Mouse (Mus musculus) lung, embryonic 14.5 days (tissue): ENCODE results near the gene Klri1. TPM values are rescaled to one million over a fixed set of nuclear protein-coding genes. Genes with fewer than 3 reads are reported as not detected.

Experiments used
- ATAC-seq: fragments of 200-750 bp; cut with Nextera tagmentation; 2 replicates; pipeline ENCODE4 v1.8.0; 2017; ENCODE audit warnings: mild to moderate bottlenecking, moderate TSS enrichment, moderate library complexity; ENCODE audit not compliant: insufficient read depth
- DNase-seq: peaks from one replicate; pipeline ENCODE4 v3.0.0-alpha.2; 2015
- H3K27ac ChIP-seq: fragments of 300-500 bp; sonication (generic); 2 replicates; pipeline ENCODE4 v1.5.1; 2014; ENCODE audit warnings: low read depth, mild to moderate bottlenecking, moderate library complexity
- H3K27me3 ChIP-seq: fragments of 300-500 bp; sonication (generic); 2 replicates; pipeline ENCODE4 v1.6.1; 2014; ENCODE audit warnings: low read length, control low read depth; ENCODE audit not compliant: insufficient read depth
- H3K36me3 ChIP-seq: fragments of 300-500 bp; sonication (generic); 2 replicates; pipeline ENCODE4 v1.6.1; 2014; ENCODE audit warnings: control low read depth; ENCODE audit not compliant: insufficient read depth
- H3K4me1 ChIP-seq: fragments of 300-500 bp; sonication (generic); 2 replicates; pipeline ENCODE4 v1.6.1; 2014; ENCODE audit warnings: antibody characterized with exemption, control low read depth; ENCODE audit not compliant: insufficient read depth
- H3K4me2 ChIP-seq: fragments of 300-500 bp; sonication (generic); 2 replicates; pipeline ENCODE4 v1.6.1; 2014; ENCODE audit warnings: mild to moderate bottlenecking
- H3K4me3 ChIP-seq: fragments of 300-500 bp; sonication (generic); 2 replicates; pipeline ENCODE4 v1.5.1; 2014; ENCODE audit warnings: low read depth, low read length
- H3K9ac ChIP-seq: fragments of 300-500 bp; sonication (generic); 2 replicates; pipeline ENCODE4 v1.6.1; 2014
- H3K9me3 ChIP-seq: fragments of 300-500 bp; sonication (generic); 2 replicates; pipeline ENCODE4 v1.6.1; 2016; ENCODE audit warnings: low read depth, low read length, control low read depth
- CTCF ChIP-seq: IDR thresholded peaks from 2 replicates; pipeline ENCODE4 v1.5.1; 2016; ENCODE audit warnings: antibody characterized with exemption, low read depth
- WGBS: fragments of 180-500 bp; shearing (Covaris S2); extraction: QIAGEN DNeasy Blood & Tissue Kit; methylation state at CpG from one replicate; pipeline ENCODE4 v1.1.7; 2014; 5-methylcytosine and 5-hydroxymethylcytosine counted together
- polyA plus RNA-seq: library from polyadenylated mRNA; unstranded; fragments of >200 nt; fragmentation: Nextera tagmentation; extraction: Ambion mirVana; gene quantifications from 2 replicates; pipeline ENCODE4 v1.2.1, GENCODE M21; 2014

The Klri1 gene
- polyA plus RNA-seq: not detected in 2 replicates

- H3K36me3 ChIP-seq: no peaks in the 10 kb centered on the region
- no peak for DNase-seq
- H3K27ac ChIP-seq: no peak within 1 kb of the TSS
- H3K4me2 ChIP-seq: no peak within 1 kb of the TSS
- no peak for ATAC-seq
- no peaks in the 10 kb centered on the region for H3K4me1 ChIP-seq
- no peaks in the 10 kb centered on the region for H3K9me3 ChIP-seq
- H3K27me3 ChIP-seq: no peaks in the 10 kb centered on the region
- H3K9ac ChIP-seq: no peak within 1 kb of the TSS
- no peak for TF ChIP-seq CTCF
- 88% methylated on average over 4 of the region's 4 CpGs for WGBS
- H3K4me3 ChIP-seq: no peak within 1 kb of the TSS
Observed at GRCm38 (mm10) chr6:129717032-129717431, at the start of gene Klri1. TSS of gene Klri1 (minus strand) at chr6:129717132.

GRCm38 (mm10) chr6:129747654-129748032, 30.7 kb upstream of the Klri1 start:
- 76% methylated on average over 3 of the region's 3 CpGs for WGBS
- H3K9me3 ChIP-seq: no peaks in the 10 kb centered on the region
- ATAC-seq (no peak), DNase-seq (no peak)
- no peak overlapping the region for H3K27ac ChIP-seq
- no peak overlapping the region for H3K4me3 ChIP-seq
- no peaks in the 10 kb centered on the region for H3K36me3 ChIP-seq
- H3K9ac ChIP-seq: no peak overlapping the region
- no peaks in the 10 kb centered on the region for H3K4me1 ChIP-seq
- no peaks in the 10 kb centered on the region for H3K27me3 ChIP-seq
- TF ChIP-seq CTCF: no peak
- no peak overlapping the region for H3K4me2 ChIP-seq

DNA sequence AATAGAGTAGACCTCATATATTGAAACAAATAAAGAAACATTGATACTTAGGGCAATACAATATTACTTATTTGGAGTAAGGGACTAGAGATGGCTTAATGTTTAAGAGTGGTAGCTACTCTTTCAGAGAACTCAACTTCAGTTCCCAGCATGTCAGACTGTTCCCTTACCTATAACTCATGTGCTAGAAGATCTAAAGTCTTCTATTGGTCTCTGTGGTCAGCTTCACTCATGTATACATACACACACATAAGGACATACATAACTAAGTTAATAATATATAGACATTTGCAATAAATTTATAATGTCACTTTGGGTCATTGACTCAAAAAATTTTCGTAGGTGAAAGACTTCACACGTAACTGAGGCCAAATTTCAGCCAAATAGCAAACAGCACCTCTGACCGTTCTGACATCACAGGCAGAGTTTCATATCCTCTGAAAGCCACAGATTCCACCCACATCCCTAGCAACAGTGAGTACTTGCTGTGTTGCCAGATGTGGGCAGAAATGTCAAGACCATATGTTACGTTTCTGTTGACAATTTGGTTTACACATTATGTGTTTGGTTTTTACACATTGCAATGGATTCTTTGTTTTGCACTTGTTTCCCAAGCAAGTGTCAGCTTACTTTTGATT, 30.2 kb upstream of the Klri1 start:
- no peak overlapping the region for H3K9ac ChIP-seq
- whole genome bisulfite sequencing: 75% methylated on average over 4 of the region's 4 CpGs
- H3K4me2 ChIP-seq: no peak overlapping the region
- ATAC-seq: no peak
- H3K36me3 ChIP-seq: no peaks in the 10 kb centered on the region
- no peak overlapping the region for H3K4me3 ChIP-seq
- no peak for TF ChIP-seq CTCF
- no peaks in the 10 kb centered on the region for H3K9me3 ChIP-seq
- H3K27ac ChIP-seq: no peak overlapping the region
- H3K4me1 ChIP-seq: no peaks in the 10 kb centered on the region
- H3K27me3 ChIP-seq: no peaks in the 10 kb centered on the region
- DNase-seq: no peak

GRCm38 (mm10) chr6:129746151-129746550, 29.2 kb upstream of the Klri1 start:
- no peaks in the 10 kb centered on the region for H3K36me3 ChIP-seq
- no peak for DNase-seq
- H3K9ac ChIP-seq: no peak overlapping the region
- no peak overlapping the region for H3K4me2 ChIP-seq
- WGBS: 57% methylated on average over 3 of the region's 3 CpGs
- no peak overlapping the region for H3K4me3 ChIP-seq
- no peak for ATAC-seq
- no peaks in the 10 kb centered on the region for H3K4me1 ChIP-seq
- no peaks in the 10 kb centered on the region for H3K9me3 ChIP-seq
- no peak for TF ChIP-seq CTCF
- no peaks in the 10 kb centered on the region for H3K27me3 ChIP-seq
- H3K27ac ChIP-seq: no peak overlapping the region

DNA sequence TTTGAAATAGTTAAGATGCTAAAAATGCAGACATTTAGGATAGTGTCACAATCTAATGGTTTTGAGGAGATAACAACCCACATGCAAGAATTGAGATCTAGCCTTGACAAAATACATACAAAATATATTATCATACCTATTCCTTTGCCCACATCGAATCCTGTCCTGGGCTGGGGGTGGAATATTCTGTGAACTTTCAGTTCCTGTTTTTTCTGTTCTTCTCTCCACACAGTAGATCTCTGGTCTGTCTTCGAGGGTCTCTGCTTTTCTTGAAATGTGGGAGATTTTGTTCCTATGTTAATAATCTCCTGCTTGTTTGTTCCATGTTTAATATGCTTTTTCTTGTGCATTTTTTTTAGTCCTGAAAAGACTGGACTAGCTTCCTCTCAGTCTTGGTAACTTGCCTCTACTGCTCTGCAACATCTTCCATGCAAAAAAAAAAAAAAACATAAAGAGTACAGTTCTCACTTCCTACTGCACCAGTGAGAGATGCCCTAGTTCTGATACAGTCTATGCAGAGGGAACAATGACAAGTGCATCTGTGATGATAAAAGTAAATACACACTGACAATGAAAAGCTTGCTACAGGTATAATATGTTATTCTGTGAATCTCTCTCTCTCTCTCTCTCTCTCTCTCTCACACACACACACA, 23.3 kb upstream of the Klri1 start, which contains the start of gene Klri2:
TSS of gene Klri2 (minus strand) at position 416 of the 653 bp plus-strand sequence.
- no peak for DNase-seq
- WGBS: 66% methylated on average over 2 of the region's 2 CpGs
- no peak for ATAC-seq
- no peak for TF ChIP-seq CTCF
- no peaks in the 10 kb centered on the region for H3K9me3 ChIP-seq
- no peak within 1 kb of the TSS for H3K4me2 ChIP-seq
- no peaks in the 10 kb centered on the region for H3K4me1 ChIP-seq
- H3K4me3 ChIP-seq: no peak within 1 kb of the TSS
- H3K27me3 ChIP-seq: no peaks in the 10 kb centered on the region
- no peak within 1 kb of the TSS for H3K27ac ChIP-seq
- no peak within 1 kb of the TSS for H3K9ac ChIP-seq
- no peaks in the 10 kb centered on the region for H3K36me3 ChIP-seq

- no peaks in the 10 kb centered on the region for H3K9me3 ChIP-seq
- no peak overlapping the region for H3K4me2 ChIP-seq
- ATAC-seq (no peak), DNase-seq (no peak)
- no peaks in the 10 kb centered on the region for H3K27me3 ChIP-seq
- TF ChIP-seq CTCF: no peak
- no peaks in the 10 kb centered on the region for H3K4me1 ChIP-seq
- H3K36me3 ChIP-seq: no peaks in the 10 kb centered on the region
- no peak overlapping the region for H3K27ac ChIP-seq
- no peak overlapping the region for H3K9ac ChIP-seq
- H3K4me3 ChIP-seq: no peak overlapping the region
Observed at GRCm38 (mm10) chr6:129736414-129736813, 19.5 kb upstream of the Klri1 start.

DNA sequence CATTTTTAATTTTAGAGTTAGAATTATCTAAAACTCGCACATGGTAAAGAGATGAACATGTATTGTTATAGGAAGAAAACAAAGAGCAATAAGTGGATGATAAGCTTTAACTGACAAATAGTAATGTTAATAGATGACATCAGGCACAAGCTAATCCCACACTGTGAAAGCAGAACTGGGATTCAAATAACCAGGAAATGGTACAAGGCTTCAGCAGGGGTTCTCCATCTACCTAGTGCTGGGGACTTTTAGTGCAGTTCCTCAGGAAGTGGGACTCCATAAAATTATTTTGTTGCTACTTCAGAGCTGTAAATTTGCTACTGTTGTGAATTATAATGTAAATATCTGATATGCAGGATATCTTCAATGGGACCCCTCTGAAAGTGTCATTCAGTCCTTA, 10.3 kb upstream of the Klri1 start:
- TF ChIP-seq CTCF: no peak
- ATAC-seq: no peak
- 80% methylated on average over 1 of the region's 1 CpGs for WGBS

More for the DNA sequence above, 10.3 kb upstream of the Klri1 start:
- H3K4me2 ChIP-seq: no peak overlapping the region
- no peak for DNase-seq
- H3K36me3 ChIP-seq: no peaks in the 10 kb centered on the region
- no peaks in the 10 kb centered on the region for H3K27me3 ChIP-seq
- H3K9me3 ChIP-seq: no peaks in the 10 kb centered on the region
- H3K9ac ChIP-seq: no peak overlapping the region
- no peak overlapping the region for H3K4me3 ChIP-seq
- H3K27ac ChIP-seq: no peak overlapping the region
- H3K4me1 ChIP-seq: no peaks in the 10 kb centered on the region
